Mouse (Mus musculus) Muller cell, postnatal 12 days (primary cell): ENCODE data around the gene Kctd12.

ENCODE experiments used
- DNase-seq: peaks from one replicate; pipeline ENCODE4 v3.0.0-alpha.2; 2015; ENCODE audit errors: inconsistent ontology term

Gene Kctd12

DNA sequence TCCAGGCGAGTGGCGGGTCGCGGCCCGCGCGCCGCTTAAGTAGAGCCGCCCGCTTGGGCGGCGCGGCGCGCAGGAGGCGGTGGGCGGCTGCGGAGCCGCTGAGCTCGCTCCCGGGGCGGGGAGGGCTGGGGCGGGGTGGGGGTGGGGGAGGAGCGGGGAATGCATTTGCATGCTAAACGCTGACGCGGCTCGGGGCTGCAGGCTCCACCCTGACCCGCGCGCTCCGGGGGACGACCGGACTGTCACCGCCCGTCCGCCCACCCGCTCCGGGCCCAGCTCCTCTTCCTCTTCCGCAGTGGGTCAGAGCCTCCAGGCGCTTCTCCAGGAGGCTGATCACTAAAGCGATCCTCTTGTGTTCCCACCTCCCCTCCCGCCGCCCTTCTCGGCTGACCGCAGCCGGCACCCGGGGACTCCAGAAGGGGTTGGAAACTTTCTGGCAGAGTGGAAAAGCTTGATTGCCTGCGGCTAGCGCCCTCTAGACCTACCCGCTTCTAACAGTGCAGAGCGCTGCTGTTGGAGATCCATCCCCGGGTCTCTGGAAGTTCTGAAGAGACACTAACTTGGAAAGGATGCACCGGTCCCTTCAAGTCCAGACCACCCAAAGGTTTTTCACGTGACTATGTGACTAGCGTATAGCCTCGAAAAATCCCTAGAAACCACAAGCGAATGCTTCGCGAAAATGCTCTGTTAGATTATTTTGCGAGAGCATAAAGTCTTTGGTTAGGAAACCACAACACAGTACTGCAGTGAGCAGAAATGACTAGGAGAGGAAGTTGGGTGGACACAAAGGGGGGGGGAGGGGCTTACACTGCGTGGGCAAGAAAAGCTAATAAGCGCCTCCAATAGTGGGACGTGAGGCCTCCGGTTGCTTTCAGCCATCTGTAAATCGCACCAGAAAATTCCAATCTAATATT is at the start of gene Kctd12:
Gene Kctd12, minus strand, starts transcription at position 11 of the 914 bp plus-strand sequence.
- peak; percentile 93 for DNase-seq

DNA sequence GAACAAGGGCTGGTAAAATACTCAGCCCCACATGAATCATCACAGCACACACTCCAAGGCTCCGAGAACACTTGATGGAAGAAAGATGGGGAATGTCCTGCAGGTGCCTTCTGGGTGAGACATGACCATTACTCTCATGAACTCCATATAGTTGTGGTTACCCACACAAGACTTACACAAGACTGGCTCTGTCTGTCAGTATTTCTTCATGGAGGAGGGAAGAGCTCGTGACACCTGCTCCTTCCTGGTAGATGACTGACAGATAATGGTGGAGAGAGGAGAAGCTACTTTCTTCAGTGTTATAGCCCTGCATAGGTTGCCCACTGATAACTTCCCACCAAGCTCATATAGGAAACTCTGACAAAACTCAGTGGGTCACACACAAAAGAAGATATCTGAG is 46.8 kb upstream of the Kctd12 start:
- no peak for DNase-seq

DNA sequence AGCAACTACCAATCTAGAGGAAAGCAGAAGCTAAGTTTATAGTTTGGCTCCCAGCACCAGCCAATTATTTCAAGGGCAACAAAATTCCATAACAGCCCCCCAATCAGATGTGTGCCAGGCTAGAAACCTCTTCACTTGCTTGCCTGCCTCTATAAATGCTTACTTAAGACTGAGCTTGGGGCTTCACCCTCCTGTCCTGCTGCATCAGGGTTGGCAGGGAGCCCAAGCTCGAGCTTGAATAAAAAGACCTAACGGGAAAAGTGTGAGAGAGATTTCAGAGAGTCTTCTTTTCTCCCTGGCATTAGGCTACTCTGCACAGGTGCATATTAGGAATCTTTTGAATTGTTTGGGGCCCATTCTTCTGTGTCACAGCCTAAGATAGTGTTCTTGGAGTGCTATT is 37.6 kb upstream of the Kctd12 start:
- DNase-seq = no peak

GRCm38 (mm10) chr14:103017009-103017408 is 34.6 kb upstream of the Kctd12 start:
- DNase-seq = no peak

- peak; percentile 55 for DNase-seq
Measured at GRCm38 (mm10) chr14:103012563-103013150, 30.2 kb upstream of the Kctd12 start.

- no peak for DNase-seq
Measured at GRCm38 (mm10) chr14:103011782-103012181, 29.3 kb upstream of the Kctd12 start.

DNA sequence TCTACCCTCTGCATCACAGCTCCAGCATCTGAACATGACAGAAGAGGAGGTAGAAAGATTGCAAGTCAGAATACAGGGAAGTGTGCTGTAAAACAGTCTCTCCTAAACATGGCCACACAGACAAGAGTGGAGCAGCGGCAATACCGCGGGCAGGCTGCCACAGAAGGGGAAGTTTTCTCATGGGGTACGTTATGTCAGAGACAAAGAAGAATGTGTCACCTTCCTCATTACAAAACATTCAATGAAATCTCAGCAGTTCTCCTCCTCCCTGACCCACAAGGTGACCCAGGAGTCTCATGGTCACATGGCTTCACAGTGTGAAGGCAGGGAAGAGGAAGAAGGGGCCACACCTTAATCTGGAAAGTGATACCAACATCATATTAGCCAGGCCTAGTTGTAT is 25.3 kb upstream of the Kctd12 start:
- no peak for DNase-seq

- DNase-seq = peak; percentile 52
Measured at GRCm38 (mm10) chr14:102994662-102995561, 12.5 kb upstream of the Kctd12 start.

- DNase-seq = no peak
Measured at GRCm38 (mm10) chr14:102990765-102991164, 8.3 kb upstream of the Kctd12 start.

DNA sequence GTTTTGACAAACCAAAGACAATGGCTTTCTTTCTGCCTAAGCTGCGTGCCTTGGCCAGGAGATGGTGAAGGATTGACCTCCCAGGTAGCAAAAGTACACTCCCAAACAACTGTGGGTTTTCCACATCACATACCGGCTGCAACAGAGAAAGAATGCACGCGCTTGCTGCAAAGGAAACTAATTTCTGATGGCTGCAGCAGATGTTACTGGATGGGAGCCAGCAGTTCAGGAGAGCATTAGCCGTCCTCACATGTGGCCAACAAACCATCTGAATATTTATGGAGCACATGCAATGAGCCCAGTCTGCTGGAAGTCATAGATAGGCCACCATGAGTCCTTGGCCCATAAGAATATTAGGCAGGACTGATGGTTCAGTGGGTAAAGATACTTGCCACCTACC is 7.4 kb upstream of the Kctd12 start:
- no peak for DNase-seq

GRCm38 (mm10) chr14:102989254-102989653 is 6.8 kb upstream of the Kctd12 start:
- no peak for DNase-seq

GRCm38 (mm10) chr14:102987626-102988025 is 5.2 kb upstream of the Kctd12 start:
- DNase-seq = no peak

GRCm38 (mm10) chr14:102983686-102984085 is 1.2 kb upstream of the Kctd12 start:
- DNase-seq = no peak

- peak; percentile 67 for DNase-seq
Measured at GRCm38 (mm10) chr14:102982016-102982626, 316 bp downstream of the Kctd12 start.

DNA sequence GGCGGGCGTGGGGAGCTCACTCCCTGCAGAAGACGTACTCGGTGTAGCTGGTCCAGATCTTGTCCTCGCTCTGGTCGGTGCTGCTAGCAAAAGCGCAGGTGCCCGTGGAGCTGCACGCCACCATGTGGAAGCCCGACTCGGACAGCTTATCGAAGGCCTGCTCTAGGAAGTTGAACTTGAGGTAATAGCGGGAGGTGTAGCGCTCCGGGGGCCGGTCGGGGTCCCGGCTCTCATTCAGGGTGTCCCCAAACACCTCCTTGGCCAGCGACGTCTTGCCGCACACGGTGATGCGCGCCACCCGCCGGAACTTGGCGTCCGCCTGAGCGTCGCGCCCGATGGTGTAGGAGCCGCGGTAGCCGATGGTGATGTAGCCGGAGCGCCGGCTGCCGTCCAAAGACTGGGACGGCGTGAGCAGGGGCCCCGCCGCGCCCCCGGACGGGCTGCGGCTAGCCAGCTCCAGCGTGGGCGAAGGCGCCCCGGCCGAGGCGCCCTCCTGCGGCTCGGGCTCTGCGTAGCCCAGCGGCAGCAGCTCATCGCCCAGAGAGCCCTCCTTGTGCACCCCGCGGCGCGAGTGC is 909 bp downstream of the Kctd12 start:
- peak; percentile 67 for DNase-seq

DNA sequence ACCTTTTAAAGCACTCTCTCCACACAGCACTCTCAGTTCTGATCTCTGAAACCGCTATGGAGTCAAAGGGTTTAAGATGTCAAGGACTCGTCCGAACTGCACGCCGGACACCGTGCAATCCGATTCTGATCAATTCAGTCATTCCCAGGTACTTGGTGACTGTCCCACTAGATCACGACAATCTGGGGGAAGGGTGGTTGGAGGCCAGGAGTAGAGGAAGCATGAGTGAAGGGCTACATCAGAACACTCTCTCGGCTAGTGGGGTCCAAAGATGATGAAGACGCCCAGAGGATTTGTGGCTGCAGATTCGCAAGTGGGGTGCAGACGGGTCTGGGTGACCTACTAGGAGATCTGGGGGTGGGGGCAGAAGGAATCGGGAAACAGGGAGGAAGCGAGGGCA is 1.5 kb downstream of the Kctd12 start:
- DNase-seq = no peak

- no peak for DNase-seq
Measured at GRCm38 (mm10) chr14:102980481-102980880, 2.0 kb downstream of the Kctd12 start.

DNA sequence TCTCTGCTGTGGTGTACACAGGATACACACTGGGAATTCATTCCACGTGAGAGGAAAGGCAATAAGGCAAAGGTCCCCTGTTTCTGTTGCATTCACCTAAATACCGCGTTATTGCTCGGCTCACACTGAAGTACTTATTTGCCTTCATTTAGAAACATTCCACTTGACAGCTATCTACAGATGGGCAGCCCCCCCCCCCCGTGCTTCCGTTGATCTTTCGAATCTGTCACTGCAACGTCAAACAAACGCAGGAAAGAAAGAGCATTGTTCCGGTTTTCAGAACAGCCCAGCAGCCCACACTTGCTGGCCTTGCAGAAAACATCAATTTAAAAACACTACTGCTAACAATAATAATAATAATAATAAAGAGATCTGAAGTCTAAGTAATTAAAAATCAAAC is 2.6 kb downstream of the Kctd12 start:
- no peak for DNase-seq

GRCm38 (mm10) chr14:102975865-102976264 is 6.6 kb downstream of the Kctd12 start:
- no peak for DNase-seq

DNA sequence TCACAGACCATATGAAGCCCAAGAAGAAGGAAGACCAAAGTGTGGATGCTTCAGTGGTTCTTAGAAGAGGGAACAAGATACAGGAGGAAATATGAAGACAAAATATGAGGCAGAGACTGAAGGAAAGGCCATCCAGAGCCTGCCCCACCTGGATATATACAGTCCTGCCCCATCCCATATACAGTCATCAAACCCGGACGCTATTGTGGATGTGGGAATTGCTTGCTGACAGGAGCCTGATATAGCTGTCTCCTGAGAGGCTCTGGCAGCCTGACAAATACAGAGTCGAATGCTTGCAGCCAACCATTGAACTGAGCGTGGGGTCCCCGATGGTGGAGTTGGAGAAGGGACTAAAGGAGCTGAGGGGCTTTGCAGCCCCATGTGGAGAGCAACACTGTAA is 13.6 kb downstream of the Kctd12 start:
- no peak for DNase-seq

GRCm38 (mm10) chr14:102966241-102966640 is 16.2 kb downstream of the Kctd12 start:
- no peak for DNase-seq
